Mouse (Mus musculus) kidney, postnatal 0 days (tissue): ENCODE results near the gene Rcc1l. TPM values are rescaled to one million over a fixed set of nuclear protein-coding genes. Genes with fewer than 3 reads are reported as not detected.
A peak's percentile ranks its signal among the peaks of the same experiment; 100 is the strongest.

Source experiments
- ATAC-seq: fragments of 200-750 bp; cut with Nextera tagmentation; replicated peaks from 2 replicates; pipeline ENCODE4 v1.8.0; 2017; ENCODE audit warnings: low read depth, moderate number of reproducible peaks, moderate TSS enrichment, moderate library complexity; ENCODE audit not compliant: low FRiP score
- DNase-seq: peaks from one replicate; pipeline ENCODE4 v3.0.0-alpha.2; 2016; ENCODE audit warnings: low spot score
- H3K27ac ChIP-seq: fragments of 300-500 bp; sonication (generic); 2 replicates; pipeline ENCODE4 v1.5.1; 2014; ENCODE audit warnings: mild to moderate bottlenecking
- H3K27me3 ChIP-seq: fragments of 300-500 bp; sonication (generic); 2 replicates; pipeline ENCODE4 v1.6.1; 2014; ENCODE audit warnings: low read length, mixed read lengths; ENCODE audit not compliant: insufficient read depth
- H3K36me3 ChIP-seq: fragments of 300-500 bp; sonication (generic); 2 replicates; pipeline ENCODE4 v1.6.1; 2014; ENCODE audit warnings: low read length, mixed read lengths; ENCODE audit not compliant: insufficient read depth
- H3K4me1 ChIP-seq: fragments of 300-500 bp; sonication (generic); replicated peaks from 2 replicates; pipeline ENCODE4 v1.6.1; 2014; ENCODE audit warnings: antibody characterized with exemption, low read length, mixed read lengths; ENCODE audit not compliant: insufficient read depth
- H3K4me2 ChIP-seq: fragments of 300-500 bp; sonication (generic); 2 replicates; pipeline ENCODE4 v1.6.1; 2014; ENCODE audit warnings: mild to moderate bottlenecking, low read length, moderate library complexity, mixed read lengths
- H3K4me3 ChIP-seq: fragments of 300-500 bp; sonication (generic); replicated peaks from 2 replicates; pipeline ENCODE4 v1.5.1; 2014; ENCODE audit warnings: low read depth, low read length
- H3K9ac ChIP-seq: fragments of 300-500 bp; sonication (generic); 2 replicates; pipeline ENCODE4 v1.6.1; 2014; ENCODE audit warnings: low read depth, low read length
- H3K9me3 ChIP-seq: fragments of 300-500 bp; sonication (generic); replicated peaks from 2 replicates; pipeline ENCODE4 v1.6.1; 2016; ENCODE audit warnings: low read length, inconsistent platforms, mixed read lengths
- CTCF ChIP-seq: IDR thresholded peaks from 2 replicates; pipeline ENCODE4 v1.5.1; 2016; ENCODE audit warnings: antibody characterized with exemption, low read depth, mild to moderate bottlenecking, moderate library complexity
- WGBS: fragments of 180-500 bp; shearing (Covaris S2); extraction: QIAGEN DNeasy Blood & Tissue Kit; methylation state at CpG from one replicate; pipeline ENCODE4 v1.1.7; 2014; 5-methylcytosine and 5-hydroxymethylcytosine counted together
- polyA plus RNA-seq: library from polyadenylated mRNA; unstranded; fragments of >200 nt; fragmentation: Nextera tagmentation; extraction: Ambion mirVana; gene quantifications from 2 replicates; pipeline ENCODE4 v1.2.1, GENCODE M21; 2015

Rcc1l gene
- polyA plus RNA-seq, 1 experiment from 2014 or later = 32.1 TPM

- Histone ChIP-seq H3K9me3 (no peaks in the 10 kb centered on the region), H3K4me2 (no peak overlapping the region), H3K4me3 (no peak overlapping the region), H3K4me1 (no peaks in the 10 kb centered on the region), H3K9ac (no peak overlapping the region), H3K27ac (no peak overlapping the region), H3K27me3 (no peaks in the 10 kb centered on the region), H3K36me3 (0 out of 2 replicates have a peak, but pooled peaks cover 6% of the 10 kb centered on the region)
- TF ChIP-seq CTCF = no peak
- DNase-seq = no peak
- 91% methylated on average over 11 of the region's 11 CpGs for WGBS
- ATAC-seq = no peak
These were observed 34.2 kb downstream of the Rcc1l start for GRCm38 (mm10) chr5:134142381-134142780.

DNA sequence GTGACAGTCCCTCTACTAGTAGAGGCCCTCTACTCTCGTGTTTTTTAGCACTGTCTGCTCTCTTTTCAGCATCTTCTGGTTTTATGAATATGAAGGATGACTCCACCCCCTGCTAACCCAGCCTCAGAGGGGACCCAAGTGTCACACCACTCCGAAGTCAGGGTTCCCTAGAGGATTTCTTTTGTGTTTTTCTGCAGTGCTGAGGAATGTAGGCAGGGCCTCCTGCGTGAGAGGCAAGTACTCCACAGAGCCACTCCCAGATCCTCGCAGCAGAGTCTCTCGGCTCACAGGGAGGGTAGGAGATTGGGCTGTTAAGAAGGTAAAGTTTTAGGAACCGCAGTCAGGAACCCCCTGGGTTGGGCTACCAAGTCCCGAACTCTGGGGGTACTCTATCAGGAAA lies 35.3 kb downstream of the Rcc1l start:
- no peak for ATAC-seq
- Histone ChIP-seq H3K4me2 (no peak overlapping the region), H3K27me3 (no peaks in the 10 kb centered on the region), H3K9ac (no peak overlapping the region; the same call in 1 of the 2 replicates), H3K9me3 (no peaks in the 10 kb centered on the region), H3K27ac (no peak overlapping the region), H3K36me3 (0 out of 2 replicates have a peak, but pooled peaks cover 12% of the 10 kb centered on the region), H3K4me3 (no peak overlapping the region), H3K4me1 (no peaks in the 10 kb centered on the region)
- peak; percentile 57 for DNase-seq
- no peak for TF ChIP-seq CTCF
- WGBS = 66% methylated on average over 7 of the region's 7 CpGs

- H3K36me3 ChIP-seq = peaks cover 15% of the 10 kb centered on the region; the same call in 1 of the 2 replicates
- H3K4me2 ChIP-seq = no peak overlapping the region
- DNase-seq = no peak
- TF ChIP-seq CTCF = peak; percentile 12; the same call in 1 of the 2 replicates
- H3K9me3 ChIP-seq = no peaks in the 10 kb centered on the region
- no peaks in the 10 kb centered on the region for H3K27me3 ChIP-seq
- ATAC-seq = no peak
- H3K4me1 ChIP-seq = no peaks in the 10 kb centered on the region
- WGBS = 72% methylated on average over 6 of the region's 6 CpGs
- no peak overlapping the region for H3K27ac ChIP-seq
- no peak overlapping the region for H3K9ac ChIP-seq
- no peak overlapping the region for H3K4me3 ChIP-seq
These were observed 37.1 kb downstream of the Rcc1l start for GRCm38 (mm10) chr5:134139429-134139828.

DNA sequence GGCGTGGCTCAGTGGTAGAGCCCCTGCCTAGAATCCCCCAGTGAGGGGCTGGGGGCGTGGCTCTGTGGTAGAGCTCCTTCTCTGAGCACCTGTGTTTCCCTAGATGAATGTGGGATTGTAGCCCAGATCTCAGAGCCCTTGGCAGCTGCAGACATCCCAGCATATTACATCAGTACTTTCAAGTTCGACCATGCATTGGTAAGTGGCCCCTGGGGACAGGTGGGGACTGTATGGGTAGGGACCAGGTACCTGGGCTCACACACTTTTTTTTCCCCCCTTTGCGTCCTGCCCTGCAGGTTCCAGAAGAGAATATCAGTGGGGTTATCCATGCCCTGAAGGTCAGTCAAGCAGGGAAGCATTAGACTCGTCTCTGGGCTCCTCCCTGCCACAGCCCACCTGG lies 38.6 kb downstream of the Rcc1l start:
- 72% methylated on average over 5 of the region's 5 CpGs for WGBS
- Histone ChIP-seq H3K4me2 (no peak overlapping the region), H3K4me1 (no peaks in the 10 kb centered on the region), H3K9ac (no peak overlapping the region), H3K27me3 (no peaks in the 10 kb centered on the region), H3K4me3 (no peak overlapping the region), H3K9me3 (no peaks in the 10 kb centered on the region), H3K36me3 (peaks cover 19% of the 10 kb centered on the region; the same call in 1 of the 2 replicates), H3K27ac (no peak overlapping the region)
- DNase-seq (no peak), ATAC-seq (no peak)
- no peak for TF ChIP-seq CTCF

GRCm38 (mm10) chr5:134136022-134136421 lies 40.6 kb downstream of the Rcc1l start:
- WGBS = 89% methylated on average over 12 of the region's 12 CpGs
- no peak for DNase-seq

DNA sequence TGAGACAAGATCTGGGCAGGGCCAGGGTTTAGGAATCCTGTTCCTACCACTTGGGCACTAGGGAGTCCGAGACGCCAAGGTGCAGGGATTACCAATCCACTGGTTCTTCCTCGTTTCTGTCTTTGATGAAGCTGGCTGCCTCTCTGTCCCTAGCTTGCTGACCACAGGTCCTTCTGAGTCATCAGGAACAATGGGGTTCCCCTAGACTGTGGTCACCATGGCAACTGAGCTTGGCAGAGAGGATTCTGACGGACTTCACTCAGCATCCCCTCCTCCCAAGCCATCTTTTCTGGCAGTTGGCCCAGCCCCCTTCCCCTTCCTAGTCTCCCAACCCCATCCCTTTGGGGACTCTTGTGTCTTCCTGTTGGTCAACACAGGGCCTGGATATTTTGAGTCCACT lies 45.0 kb downstream of the Rcc1l start:
- no peak overlapping the region for H3K4me2 ChIP-seq
- TF ChIP-seq CTCF = no peak
- no peaks in the 10 kb centered on the region for H3K27me3 ChIP-seq
- H3K27ac ChIP-seq = no peak overlapping the region
- 63% methylated on average over 4 of the region's 4 CpGs for WGBS
- ATAC-seq (no peak), DNase-seq (no peak)
- H3K36me3 ChIP-seq = peaks cover 13% of the 10 kb centered on the region; the same call in 1 of the 2 replicates
- H3K9ac ChIP-seq = no peak overlapping the region
- no peaks in the 10 kb centered on the region for H3K4me1 ChIP-seq
- no peaks in the 10 kb centered on the region for H3K9me3 ChIP-seq
- H3K4me3 ChIP-seq = no peak overlapping the region

More at GRCm38 (mm10) chr5:134136022-134136421, 40.6 kb downstream of the Rcc1l start:
- no peak overlapping the region for H3K4me2 ChIP-seq
- no peaks in the 10 kb centered on the region for H3K27me3 ChIP-seq
- TF ChIP-seq CTCF = no peak
- no peaks in the 10 kb centered on the region for H3K9me3 ChIP-seq
- peaks cover 19% of the 10 kb centered on the region; the same call in 1 of the 2 replicates for H3K36me3 ChIP-seq
- H3K4me1 ChIP-seq = no peaks in the 10 kb centered on the region
- no peak; the same call in 1 of the 2 replicates for ATAC-seq
- no peak overlapping the region for H3K9ac ChIP-seq
- no peak overlapping the region for H3K27ac ChIP-seq
- H3K4me3 ChIP-seq = no peak overlapping the region

- H3K27me3 ChIP-seq = no peaks in the 10 kb centered on the region
- H3K4me3 ChIP-seq = no peak overlapping the region
- no peak overlapping the region for H3K4me2 ChIP-seq
- no peak overlapping the region for H3K27ac ChIP-seq
- 86% methylated on average over 2 of the region's 2 CpGs for WGBS
- H3K4me1 ChIP-seq = no peaks in the 10 kb centered on the region
- 0 out of 2 replicates have a peak, but pooled peaks cover 6% of the 10 kb centered on the region for H3K36me3 ChIP-seq
- no peak for ATAC-seq
- no peak for TF ChIP-seq CTCF
- DNase-seq = no peak
- no peaks in the 10 kb centered on the region for H3K9me3 ChIP-seq
- H3K9ac ChIP-seq = no peak overlapping the region
These were observed 50.3 kb downstream of the Rcc1l start for GRCm38 (mm10) chr5:134126232-134126631.
